Mouse (Mus musculus): ENCODE measurements around the gene Xxylt1.

Xxylt1 gene

GRCm38 (mm10) chr16:30959692-30960091, 121.5 kb downstream of the Xxylt1 start:
- DNase-seq (ENCODE audit: low read depth, low spot score), result no peak

- DNase-seq (ENCODE audit: low read depth, low spot score), result no peak
Measured at GRCm38 (mm10) chr16:30956141-30956540, 125.1 kb downstream of the Xxylt1 start.

GRCm38 (mm10) chr16:30948636-30949035, 132.6 kb downstream of the Xxylt1 start:
- no peak for DNase-seq (ENCODE audit: low read depth, low spot score)

- no peak for DNase-seq (ENCODE audit: low read depth, low spot score)
Measured at GRCm38 (mm10) chr16:30948216-30948615, 133.0 kb downstream of the Xxylt1 start.

GRCm38 (mm10) chr16:30944886-30945285, 136.3 kb downstream of the Xxylt1 start:
- DNase-seq (ENCODE audit: low read depth, low spot score), result no peak

- no peak for DNase-seq (ENCODE audit: low read depth, low spot score)
Measured at GRCm38 (mm10) chr16:30943919-30944318, 137.3 kb downstream of the Xxylt1 start.

- no peak for DNase-seq (ENCODE audit: low read depth, low spot score)
Measured at GRCm38 (mm10) chr16:30940699-30941098, 140.5 kb downstream of the Xxylt1 start.

- DNase-seq (ENCODE audit: low read depth, low spot score), result no peak
Measured at GRCm38 (mm10) chr16:30939903-30940302, 141.3 kb downstream of the Xxylt1 start.

- DNase-seq (ENCODE audit: low read depth, low spot score), result no peak
Measured at GRCm38 (mm10) chr16:30939210-30939609, 142.0 kb downstream of the Xxylt1 start.

GRCm38 (mm10) chr16:30938664-30939063, 142.6 kb downstream of the Xxylt1 start:
- no peak for DNase-seq (ENCODE audit: low read depth, low spot score)

- DNase-seq (ENCODE audit: low read depth, low spot score), result no peak
Measured at GRCm38 (mm10) chr16:30937665-30938064, 143.6 kb downstream of the Xxylt1 start.

- no peak for DNase-seq (ENCODE audit: low read depth, low spot score)
Measured at GRCm38 (mm10) chr16:30936471-30936870, 144.8 kb downstream of the Xxylt1 start.

GRCm38 (mm10) chr16:30936012-30936461, 145.2 kb downstream of the Xxylt1 start:
- no peak for DNase-seq (ENCODE audit: low read depth, low spot score)

- DNase-seq (ENCODE audit: low read depth, low spot score), result no peak
Measured at GRCm38 (mm10) chr16:30934967-30935690, 146.1 kb downstream of the Xxylt1 start.

- DNase-seq (ENCODE audit: low read depth, low spot score), result no peak
Measured at GRCm38 (mm10) chr16:30934205-30934780, 146.9 kb downstream of the Xxylt1 start.

GRCm38 (mm10) chr16:30933366-30933765, 147.9 kb downstream of the Xxylt1 start:
- no peak for DNase-seq (ENCODE audit: low read depth, low spot score)

- no peak for DNase-seq (ENCODE audit: low read depth, low spot score)
Measured at GRCm38 (mm10) chr16:30932791-30933190, 148.4 kb downstream of the Xxylt1 start.

- no peak for DNase-seq (ENCODE audit: low read depth, low spot score)
Measured at GRCm38 (mm10) chr16:30932196-30932595, 149.0 kb downstream of the Xxylt1 start.

- DNase-seq (ENCODE audit: low read depth, low spot score), result no peak
Measured at GRCm38 (mm10) chr16:30929165-30929564, 152.1 kb downstream of the Xxylt1 start.

- no peak for DNase-seq (ENCODE audit: low read depth, low spot score)
Measured at GRCm38 (mm10) chr16:30928076-30928750, 153.0 kb downstream of the Xxylt1 start.

- DNase-seq (ENCODE audit: low read depth, low spot score), result no peak
Measured at GRCm38 (mm10) chr16:30925496-30925895, 155.7 kb downstream of the Xxylt1 start.

- no peak for DNase-seq (ENCODE audit: low read depth, low spot score)
Measured at GRCm38 (mm10) chr16:30923899-30924298, 157.3 kb downstream of the Xxylt1 start.

- DNase-seq (ENCODE audit: low read depth, low spot score), result no peak
Measured at GRCm38 (mm10) chr16:30922548-30922947, 158.7 kb downstream of the Xxylt1 start.
